ENCODE assay signal across 18 mouse cellular contexts in the genomic region with DNA sequence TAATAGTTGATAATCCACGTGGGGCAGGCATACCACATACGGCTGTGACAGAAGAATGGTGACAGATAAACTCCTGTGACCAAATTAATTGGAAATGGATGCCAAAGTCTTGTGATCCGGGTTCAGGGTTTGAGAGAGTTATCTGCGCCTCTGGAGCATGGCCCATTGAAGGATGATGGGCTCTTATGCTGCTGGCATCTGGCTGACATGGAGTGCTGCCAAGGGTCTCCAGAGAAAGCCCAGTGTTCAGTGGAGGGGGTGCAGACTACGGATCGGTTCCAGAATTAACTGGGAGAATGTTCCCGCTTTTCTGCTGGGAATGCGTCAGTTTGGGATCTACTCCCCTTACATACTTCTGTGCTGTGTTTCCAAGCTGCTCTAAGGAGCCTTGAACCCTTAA.
DNase-seq lines count a peak whose midpoint lies in the region; ATAC-seq and TF ChIP-seq lines count a peak whose summit lies in the region.
"Had no signal": no experiment of that assay in that cellular context is flagged by ENCODE, and none has a peak within 500 bp of the region (broad histone marks: within the 10 kb centered on the region; RNA-seq: fewer than 3 reads in every experiment).

No protein-coding gene starts in this region.

- peaks cover 16% of the 10 kb centered on the region for H3K4me1 ChIP-seq in heart, embryonic 16.5 days (ENCODE audit: control insufficient read depth, insufficient read depth, low read length)
- 0 out of 2 replicates have a peak, but pooled peaks cover under 1% of the 10 kb centered on the region for H3K4me1 ChIP-seq in lung, embryonic 14.5 days (ENCODE audit: insufficient read depth)
- H3K4me1 ChIP-seq in lung, postnatal 0 days (ENCODE audit: insufficient read depth, low read depth, low read length): no peaks in the 10 kb centered on the region; the same call in 1 of the 2 replicates
- H3K4me1 ChIP-seq: limb, embryonic 15.5 days; stomach, embryonic 15.5 days had no signal

- no peak for TF ChIP-seq CTCF in lung, embryonic 14.5 days (IDR thresholded peaks at IDR 0.05; ENCODE audit: low read depth)
- TF ChIP-seq CTCF in lung, postnatal 0 days (IDR thresholded peaks at IDR 0.05): no peak
- TF ChIP-seq CTCF in brain, embryonic 14.5 days (IDR thresholded peaks at IDR 0.05; ENCODE audit: borderline replicate concordance, extremely low read depth, insufficient read depth, insufficient read length): no peak

- no peak for TF ChIP-seq EP300 in lung, postnatal 0 days (IDR thresholded peaks at IDR 0.05)

- peak overlapping the region; percentile 31; the same call in 1 of the 2 replicates for H3K4me2 ChIP-seq in heart, embryonic 16.5 days (ENCODE audit: low read depth, low read length)
- H3K4me2 ChIP-seq in lung, embryonic 14.5 days: no peak overlapping the region
- no peak overlapping the region for H3K4me2 ChIP-seq in lung, postnatal 0 days (replicated peaks; ENCODE audit: low read depth, low read length)
- H3K4me2 ChIP-seq: limb, embryonic 15.5 days; stomach, embryonic 15.5 days had no signal

- DNase-seq in cerebellum, postnatal 10 days: peak; percentile 56 to 68
- no peak for DNase-seq in cerebellum, adult 9-11 months
- DNase-seq in heart, adult 11 months: no peak
- peak; percentile 77 for DNase-seq in lung, embryonic 14.5 days
- no peak for DNase-seq in lung, postnatal 0 days (ENCODE audit: low spot score)
- peak; percentile 69 for DNase-seq in brain, embryonic 14.5 days (ENCODE audit: low read depth)
- DNase-seq: adrenal gland, adult 8-10 months; cerebellum, adult 18-20 months; gastrocnemius, postnatal 36 days; kidney, adult 11 months; kidney, postnatal 10 days; lung, adult 18-20 months; spleen, adult 18-20 months had no signal

- no peaks in the 10 kb centered on the region for H3K27me3 ChIP-seq in heart, embryonic 16.5 days (ENCODE audit: control insufficient read depth, insufficient read depth, low read length)
- no peaks in the 10 kb centered on the region for H3K27me3 ChIP-seq in lung, embryonic 14.5 days (ENCODE audit: insufficient read depth, low read length)
- no peaks in the 10 kb centered on the region for H3K27me3 ChIP-seq in lung, postnatal 0 days (replicated peaks; ENCODE audit: insufficient read depth, low read length)
- H3K27me3 ChIP-seq: limb, embryonic 15.5 days; stomach, embryonic 15.5 days had no signal

- ATAC-seq in heart, embryonic 16.5 days (replicated peaks; ENCODE audit: extremely low read depth, insufficient read depth, low FRiP score): peak; percentile 91
- peak; percentile 79 for ATAC-seq in lung, embryonic 14.5 days (ENCODE audit: insufficient read depth)
- ATAC-seq in lung, postnatal 0 days: no peak
- ATAC-seq in monocyte, adult 5-6 weeks (replicated peaks; ENCODE audit: insufficient number of reproducible peaks, low FRiP score, low TSS enrichment, poor library complexity, severe bottlenecking): no peak

- no peak overlapping the region for H3K4me3 ChIP-seq in heart, embryonic 16.5 days (ENCODE audit: low read length)
- H3K4me3 ChIP-seq in lung, embryonic 14.5 days (ENCODE audit: low read depth, low read length): no peak overlapping the region
- H3K4me3 ChIP-seq in lung, postnatal 0 days (ENCODE audit: low read depth, low read length): no peak overlapping the region
- H3K4me3 ChIP-seq: left cerebral cortex, adult 2 months; limb, embryonic 15.5 days; stomach, embryonic 15.5 days had no signal

- H3K27ac ChIP-seq in heart, embryonic 16.5 days (ENCODE audit: low read length): peak overlapping the region; percentile 17; the same call in 1 of the 2 replicates
- no peak overlapping the region for H3K27ac ChIP-seq in lung, embryonic 14.5 days (ENCODE audit: low read depth)
- H3K27ac ChIP-seq in lung, postnatal 0 days (ENCODE audit: low read length): no peak overlapping the region
- H3K27ac ChIP-seq: left cerebral cortex, adult 2 months; limb, embryonic 15.5 days; stomach, embryonic 15.5 days had no signal

- no peak for TF ChIP-seq POLR2A in brain, embryonic 14.5 days (IDR thresholded peaks at IDR 0.05; ENCODE audit: borderline replicate concordance, extremely low read depth, insufficient read depth, insufficient read length, poor library complexity, severe bottlenecking)

- 30% methylated on average over 8 of the region's 8 CpGs for WGBS in heart, embryonic 16.5 days
- 58% methylated on average over 8 of the region's 8 CpGs for WGBS in lung, embryonic 14.5 days
- WGBS in lung, postnatal 0 days: 60% methylated on average over 8 of the region's 8 CpGs

- H3K36me3 ChIP-seq in heart, embryonic 16.5 days (ENCODE audit: control insufficient read depth, insufficient read depth): no peaks in the 10 kb centered on the region
- H3K36me3 ChIP-seq in lung, embryonic 14.5 days (ENCODE audit: insufficient read depth): no peaks in the 10 kb centered on the region
- no peaks in the 10 kb centered on the region for H3K36me3 ChIP-seq in lung, postnatal 0 days (ENCODE audit: insufficient read depth, low read length)
- H3K36me3 ChIP-seq: limb, embryonic 15.5 days; stomach, embryonic 15.5 days had no signal

- H3K9ac ChIP-seq in heart, embryonic 16.5 days (ENCODE audit: low read length): no peak overlapping the region
- no peak overlapping the region for H3K9ac ChIP-seq in lung, embryonic 14.5 days
- no peak overlapping the region for H3K9ac ChIP-seq in lung, postnatal 0 days (replicated peaks; ENCODE audit: low read depth)
- H3K9ac ChIP-seq: limb, embryonic 15.5 days; stomach, embryonic 15.5 days had no signal

- H3K9me3 ChIP-seq in heart, embryonic 16.5 days (replicated peaks; ENCODE audit: control insufficient read depth, low read length): no peaks in the 10 kb centered on the region
- H3K9me3 ChIP-seq in lung, embryonic 14.5 days (ENCODE audit: low read depth, low read length): no peaks in the 10 kb centered on the region
- H3K9me3 ChIP-seq in lung, postnatal 0 days (ENCODE audit: low read length): no peaks in the 10 kb centered on the region
- H3K9me3 ChIP-seq: limb, embryonic 15.5 days; stomach, embryonic 15.5 days had no signal

Comparison
In these comparisons a context has a peak if more than half of its experiments do, and no peak if none do; other contexts are left out.
1. DNase-seq: peak in cerebellum, postnatal 10 days (2 of 2), lung, embryonic 14.5 days (single experiment) and brain, embryonic 14.5 days (single experiment); none in cerebellum, adult 9-11 months (single experiment), heart, adult 11 months (single experiment) and lung, postnatal 0 days (single experiment).
2. ATAC-seq: peak in heart, embryonic 16.5 days (single experiment) and lung, embryonic 14.5 days (single experiment); none in lung, postnatal 0 days (single experiment) and monocyte, adult 5-6 weeks (single experiment).